Comparison of ENCODE assay signal across 34 mouse cellular contexts in the genomic region with DNA sequence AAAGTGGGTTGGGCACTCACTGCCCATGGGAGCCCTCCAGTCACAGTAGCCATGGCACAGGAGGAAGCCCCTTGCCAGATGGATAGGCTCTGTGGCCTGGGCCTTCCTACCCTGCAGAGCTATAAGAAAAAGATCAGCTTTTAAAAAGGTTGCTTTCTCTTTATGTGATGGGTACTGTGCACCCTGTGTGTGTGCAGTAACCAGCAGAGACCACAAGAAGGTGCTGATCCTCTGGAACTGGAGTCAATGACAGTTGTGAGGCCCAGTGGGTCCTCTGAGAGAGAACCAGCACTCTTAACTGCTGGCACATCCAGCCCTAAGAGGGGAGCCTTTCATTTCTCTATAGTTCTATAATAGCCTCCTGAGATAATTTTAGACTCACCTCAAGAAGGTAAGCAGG. TPM values are rescaled to one million over a fixed set of nuclear protein-coding genes. Genes with fewer than 3 reads are reported as not detected.
DNase-seq lines count a peak whose midpoint lies in the region; ATAC-seq and TF ChIP-seq lines count a peak whose summit lies in the region.
"Had no signal": no experiment of that assay in that cellular context is flagged by ENCODE, and none has a peak within 500 bp of the region (broad histone marks: within the 10 kb centered on the region; RNA-seq: fewer than 3 reads in every experiment).

No protein-coding gene starts in this region.

- DNase-seq in heart, adult 2 months = no peak
- DNase-seq in heart, postnatal 14 days = no peak
- no peak for DNase-seq in layer of hippocampus, adult 2 months (ENCODE audit: low spot score in 2 of 2)
- no peak for DNase-seq in layer of hippocampus, postnatal 10 days (ENCODE audit: low spot score in 2 of 2)
- no peak for DNase-seq in lung, postnatal 0 days (ENCODE audit: low spot score)
- no peak for DNase-seq in lung, postnatal 10 days
- DNase-seq in brain, embryonic 14.5 days (ENCODE audit: low read depth) = no peak
- no peak for DNase-seq in frontal cortex, postnatal 36 days (ENCODE audit: low spot score in 2 of 2)
- DNase-seq: adrenal gland, adult 8-10 months; cerebellum, adult 11-12 months; cerebellum, postnatal 10 days; gastrocnemius, postnatal 36 days; heart, adult 18-20 months; kidney, postnatal 25 days; layer of hippocampus, postnatal 36 days; liver; lung, adult 18-20 months; right cerebral cortex, postnatal 4 days; thymus, adult 2 months; thymus, postnatal 4 days had no signal

- peak; percentile 27 for TF ChIP-seq CTCF in heart, adult 2 months (IDR thresholded peaks at IDR 0.05)
- peak; percentile 47; the same call in 1 of the 2 replicates for TF ChIP-seq CTCF in layer of hippocampus, adult 2 months (conservative IDR thresholded peaks at IDR 0.05)
- peak; percentile 40 for TF ChIP-seq CTCF in lung, postnatal 0 days (IDR thresholded peaks at IDR 0.05)
- 0 out of 2 replicates have a peak, but pooled peaks have one; percentile 1 for TF ChIP-seq CTCF in brain, embryonic 14.5 days (IDR thresholded peaks at IDR 0.05; ENCODE audit: borderline replicate concordance, extremely low read depth, insufficient read depth, insufficient read length)

- H3K36me3 ChIP-seq in heart, adult 2 months (ENCODE audit: control insufficient read depth, insufficient read depth, low read length) = no peaks in the 10 kb centered on the region
- H3K36me3 ChIP-seq in lung, postnatal 0 days (ENCODE audit: insufficient read depth, low read length) = no peaks in the 10 kb centered on the region
- H3K36me3 ChIP-seq: embryonic facial prominence, embryonic 13.5 days; forebrain, embryonic 12.5 days; heart, embryonic 12.5 days; neural tube, embryonic 13.5 days had no signal

- H3K9ac ChIP-seq in heart, adult 2 months (ENCODE audit: low read depth, low read length) = no peak overlapping the region
- H3K9ac ChIP-seq in lung, postnatal 0 days (replicated peaks; ENCODE audit: low read depth) = no peak overlapping the region
- H3K9ac ChIP-seq: embryonic facial prominence, embryonic 13.5 days; forebrain, embryonic 12.5 days; heart, embryonic 12.5 days; hindbrain, embryonic 14.5 days; neural tube, embryonic 13.5 days had no signal

- no peaks in the 10 kb centered on the region for H3K9me3 ChIP-seq in lung, postnatal 0 days (ENCODE audit: low read length)
- H3K9me3 ChIP-seq: embryonic facial prominence, embryonic 13.5 days; forebrain, embryonic 12.5 days; heart, embryonic 12.5 days; neural tube, embryonic 13.5 days had no signal

- no peaks in the 10 kb centered on the region for H3K4me1 ChIP-seq in heart, adult 2 months (ENCODE audit: control insufficient read depth, insufficient read depth, low read length)
- no peaks in the 10 kb centered on the region for H3K4me1 ChIP-seq in lung, postnatal 0 days (ENCODE audit: insufficient read depth, low read depth, low read length)

- no peak overlapping the region for H3K4me3 ChIP-seq in heart, adult 2 months
- no peak overlapping the region for H3K4me3 ChIP-seq in layer of hippocampus, adult 2 months
- H3K4me3 ChIP-seq in lung, postnatal 0 days (ENCODE audit: low read depth, low read length) = no peak overlapping the region
- H3K4me3 ChIP-seq: embryonic facial prominence, embryonic 13.5 days; erythroblast, embryonic 14.5 days; forebrain, embryonic 12.5 days; heart, embryonic 12.5 days; neural tube, embryonic 13.5 days had no signal

- no peaks in the 10 kb centered on the region for H3K27me3 ChIP-seq in heart, adult 2 months (ENCODE audit: control insufficient read depth, insufficient read depth, low read length)
- no peaks in the 10 kb centered on the region for H3K27me3 ChIP-seq in lung, postnatal 0 days (replicated peaks; ENCODE audit: insufficient read depth, low read length)
- H3K27me3 ChIP-seq: embryonic facial prominence, embryonic 13.5 days; forebrain, embryonic 12.5 days; heart, embryonic 12.5 days; neural tube, embryonic 13.5 days had no signal

- no peak overlapping the region for H3K27ac ChIP-seq in heart, adult 2 months
- H3K27ac ChIP-seq in layer of hippocampus, adult 2 months = no peak overlapping the region
- no peak overlapping the region for H3K27ac ChIP-seq in lung, postnatal 0 days (ENCODE audit: low read length)
- H3K27ac ChIP-seq: embryonic facial prominence, embryonic 13.5 days; forebrain, embryonic 12.5 days; hindbrain, embryonic 14.5 days; neural tube, embryonic 13.5 days had no signal

- no peaks in the 10 kb centered on the region for H3K79me2 ChIP-seq in heart, adult 2 months (replicated peaks; ENCODE audit: control insufficient read depth, insufficient read depth, low read length)

- intact Hi-C loops in heart, adult 2 months (cut with DNase I) = no loop called here
- intact Hi-C loops in heart, postnatal 14 days (cut with DNase I) = no loop called here

- TF ChIP-seq EP300 in heart, adult 2 months (IDR thresholded peaks at IDR 0.05; ENCODE audit: insufficient read depth, low read depth, low read length) = no peak
- TF ChIP-seq EP300 in lung, postnatal 0 days (IDR thresholded peaks at IDR 0.05) = no peak

- no peak for TF ChIP-seq POLR2A in heart, adult 2 months (IDR thresholded peaks at IDR 0.05; ENCODE audit: insufficient read depth, low read depth, low read length)
- TF ChIP-seq POLR2A in brain, embryonic 14.5 days (IDR thresholded peaks at IDR 0.05; ENCODE audit: borderline replicate concordance, extremely low read depth, insufficient read depth, insufficient read length, poor library complexity, severe bottlenecking) = no peak

- no peak overlapping the region for H3K4me2 ChIP-seq in lung, postnatal 0 days (replicated peaks; ENCODE audit: low read depth, low read length)
- H3K4me2 ChIP-seq: embryonic facial prominence, embryonic 13.5 days; forebrain, embryonic 12.5 days; heart, embryonic 12.5 days; hindbrain, embryonic 14.5 days; midbrain, embryonic 11.5 days; neural tube, embryonic 13.5 days had no signal

- no peak for ATAC-seq in lung, postnatal 0 days

RNA-seq across cellular contexts. Expression of a gene that starts 24.1 kb away (rescaled TPM):
- total RNA-seq in heart, adult 2 months (2021) = 10 to 100 TPM in 1 of 2 experiments, 1 to 10 TPM in 1; 6.9 to 11.6 TPM
- 34.8 and 36.5 TPM in 2 replicates for polyA plus RNA-seq in heart, adult 2 months (2012; rRNA removed)
- total RNA-seq in heart, postnatal 14 days (2021) = 100 to 1,000 TPM; 171 to 231 TPM
- total RNA-seq in layer of hippocampus, adult 2 months (2021) = not detected
- not detected for total RNA-seq in layer of hippocampus, postnatal 10 days (2021)
- 0.14 TPM in 1 of 2 replicates, not detected in the other for polyA plus RNA-seq in lung, postnatal 0 days (2015; fragmentation: Nextera tagmentation; extraction: Ambion mirVana)
- polyA plus RNA-seq in brain, embryonic 14.5 days (2012; rRNA removed) = 0.05 and 0.33 TPM in 2 replicates
- total RNA-seq: adrenal gland, adult 8-10 months; common myeloid progenitor, adult 5-6 weeks; gastrocnemius, postnatal 36 days; hematopoietic stem cell, adult 5-6 weeks; layer of hippocampus, adult 8-10 months; layer of hippocampus, postnatal 36 days; left cerebral cortex, postnatal 14 days; megakaryocyte, adult 5-6 weeks had no signal
- polyA plus RNA-seq: erythroblast, embryonic 14.5 days; intestine, embryonic 14.5 days; neural tube, embryonic 13.5 days; spleen, adult 2 months had no signal

Comparison
In these comparisons a context has a peak if more than half of its experiments do, and no peak if none do; other contexts are left out.
1. RNA of a gene that starts 24.1 kb away (total RNA-seq): 171 to 231 TPM in heart, postnatal 14 days; 6.9 to 11.6 TPM in heart, adult 2 months, not detected in layer of hippocampus, postnatal 10 days and not detected in layer of hippocampus, adult 2 months; every median in the first group is over 10 times any median in the second.
2. Peak in every context shown above with its lines, with median percentiles within 50 percentile points of each other: CTCF ChIP-seq.